In genomic region chr7:125812721-125813120, GRCm38 (mm10) we compare ENCODE assay signal across 16 mouse cellular contexts.
DNase-seq lines count a peak whose midpoint lies in the region.
"Had no signal": no experiment of that assay in that cellular context is flagged by ENCODE, and none has a peak within 500 bp of the region (broad histone marks: within the 10 kb centered on the region; RNA-seq: fewer than 3 reads in every experiment).

No protein-coding gene starts in this region.

- intact Hi-C loops in heart, postnatal 14 days (cut with DNase I), result no loop called here

- DNase-seq in adrenal gland, adult (ENCODE audit: inconsistent age in 2 of 2, low spot score in 1 of 2), result peak; percentile 46 to 76
- DNase-seq in adrenal gland, postnatal 25 days, result no peak
- peak; percentile 61 for DNase-seq in adrenal gland, adult 2 months
- DNase-seq in adrenal gland, postnatal 36 days, result no peak
- DNase-seq in heart, adult 11 months, result peak; percentile 61
- DNase-seq in heart, postnatal 14 days, result no peak
- DNase-seq: adrenal gland, adult 8-10 months; adrenal gland, postnatal 10 days; B cell, adult 2 months; cerebellum, adult 11 months; cerebellum, adult 11-12 months; cerebellum, adult 18-20 months; cerebellum, adult 2 months; cerebellum, adult 8-10 months; cerebellum, adult 9-10 months; cerebellum, adult 9-11 months had no signal

Comparison
In these comparisons a context has a peak if more than half of its experiments do, and no peak if none do; other contexts are left out.
1. DNase-seq: peak in adrenal gland, adult (2 of 2), adrenal gland, adult 2 months (single experiment) and heart, adult 11 months (single experiment); none in adrenal gland, postnatal 25 days (single experiment), adrenal gland, postnatal 36 days (0 of 2) and heart, postnatal 14 days (0 of 2).